Mouse (Mus musculus) 416B (cell line): Measurements from ENCODE around the gene Chd3.

ENCODE experiments used
- DNase-seq: peaks from one replicate; pipeline ENCODE4 v3.0.0; 2011; ENCODE audit warnings: low read depth

Gene Chd3

DNA sequence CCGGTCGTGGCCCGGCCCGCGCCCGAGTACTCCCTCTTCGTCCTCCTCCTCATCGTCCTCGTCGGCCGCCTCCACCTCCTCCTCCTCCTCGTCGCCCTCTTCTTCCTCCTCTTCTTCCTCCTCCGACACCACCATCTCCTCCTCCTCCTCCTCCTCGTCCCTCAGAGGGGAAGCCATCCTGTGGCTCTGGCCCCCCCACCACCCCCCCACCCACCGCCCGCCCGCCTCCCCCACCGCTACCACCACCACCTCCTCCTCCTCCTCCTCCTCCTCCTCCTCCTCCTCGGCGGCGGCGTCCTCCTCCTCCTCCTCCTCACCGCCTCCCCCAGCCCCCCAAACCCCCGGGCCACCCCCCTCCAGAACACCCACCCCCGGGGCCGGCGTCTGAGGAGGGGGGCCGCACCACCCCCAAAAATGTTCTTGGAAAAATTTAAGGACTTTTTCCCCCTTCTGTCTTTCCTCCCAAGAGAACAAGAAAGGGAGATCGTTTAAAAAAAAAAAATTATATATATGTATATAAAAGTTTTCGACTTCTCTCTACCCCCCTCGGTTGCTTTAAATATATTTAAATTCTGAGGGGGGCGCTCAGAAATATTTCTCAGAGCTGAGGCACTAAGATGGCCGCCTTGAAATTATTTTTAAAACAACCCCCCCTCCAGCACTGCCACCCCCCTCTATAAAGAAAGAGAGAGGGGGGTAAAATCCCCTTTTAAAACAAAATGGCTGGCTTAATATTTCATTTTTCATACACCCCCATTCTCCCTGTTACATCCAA lies at the start of gene Chd3:
Chd3 (minus strand) TSS at position 192 of the 775 bp plus-strand sequence.
- peak; percentile 44 for DNase-seq

DNA sequence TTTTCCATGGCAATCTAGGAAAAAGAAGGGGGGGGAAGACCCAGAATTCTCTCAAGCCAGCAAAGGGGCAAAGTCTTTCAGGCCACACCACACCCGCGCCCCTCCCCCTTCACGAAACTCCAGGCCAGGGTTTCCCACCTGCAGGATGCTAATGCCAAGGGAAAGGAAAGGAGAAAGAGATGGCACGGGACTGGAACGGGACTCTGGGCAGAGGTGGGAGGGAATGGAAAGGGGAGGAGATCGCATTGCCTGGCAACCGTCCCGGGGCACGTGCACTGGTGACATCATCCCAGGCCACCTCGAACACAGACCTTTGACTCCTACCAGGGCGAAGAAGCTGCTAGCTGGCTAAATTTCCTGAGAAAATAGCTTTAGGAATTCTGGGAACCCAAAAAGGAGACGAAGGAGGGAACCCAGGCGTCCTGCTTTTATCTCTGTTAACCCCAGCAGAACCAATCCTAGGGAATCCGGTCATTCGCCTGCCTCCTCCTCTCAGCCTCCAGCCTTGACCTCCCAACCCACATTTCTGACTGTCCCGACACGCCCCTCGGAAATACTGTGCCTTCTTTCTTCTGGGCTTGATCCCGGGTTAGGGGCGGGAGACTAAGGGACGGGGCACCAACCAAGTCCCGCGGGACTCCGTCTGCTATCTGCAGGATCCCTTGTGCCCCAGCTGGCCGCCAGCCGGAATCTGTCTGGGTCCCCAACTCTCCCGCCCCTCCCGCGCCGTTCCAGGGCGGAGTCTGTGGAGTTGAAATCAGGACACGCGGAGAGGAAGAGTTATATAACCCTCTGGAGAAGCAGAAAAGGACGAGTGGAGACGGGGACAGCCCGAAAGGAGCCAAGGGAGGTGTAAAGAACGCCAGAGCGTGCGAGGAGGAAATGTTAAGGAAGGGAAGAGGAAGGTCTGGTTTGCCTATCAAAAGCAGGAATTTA lies 48.5 kb upstream of the Chd3 start:
- peak; percentile 96 for DNase-seq

DNA sequence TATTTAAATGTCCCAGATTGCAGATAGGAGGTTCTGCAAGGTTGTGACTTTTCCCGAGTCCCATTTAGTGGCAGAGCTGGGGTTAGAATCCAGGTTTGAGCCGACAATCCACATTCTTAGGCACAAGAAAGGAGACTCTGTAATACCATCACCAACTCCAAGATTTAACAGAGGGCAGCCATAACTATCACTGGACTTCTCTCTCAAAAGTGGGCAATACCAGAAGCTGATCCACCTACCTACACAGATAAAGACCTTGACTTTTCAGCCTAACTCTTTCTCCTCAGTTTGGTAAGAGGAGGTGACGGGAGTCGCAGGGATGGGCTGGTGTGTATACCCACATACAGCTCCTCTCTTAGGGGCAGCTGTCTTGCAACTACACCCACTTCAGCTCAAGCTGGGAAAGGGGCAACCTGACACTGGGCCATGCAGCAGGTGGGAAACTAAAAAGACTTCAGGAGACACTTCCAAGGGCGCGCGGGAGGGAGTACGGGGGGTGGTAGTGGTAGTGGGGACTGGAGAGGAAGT lies 47.8 kb upstream of the Chd3 start:
- no peak for DNase-seq

- no peak for DNase-seq
These were observed 47.3 kb upstream of the Chd3 start for GRCm38 (mm10) chr11:69416509-69416908.

- peak; percentile 88 for DNase-seq
These were observed 46.7 kb upstream of the Chd3 start for GRCm38 (mm10) chr11:69415668-69416451.

DNA sequence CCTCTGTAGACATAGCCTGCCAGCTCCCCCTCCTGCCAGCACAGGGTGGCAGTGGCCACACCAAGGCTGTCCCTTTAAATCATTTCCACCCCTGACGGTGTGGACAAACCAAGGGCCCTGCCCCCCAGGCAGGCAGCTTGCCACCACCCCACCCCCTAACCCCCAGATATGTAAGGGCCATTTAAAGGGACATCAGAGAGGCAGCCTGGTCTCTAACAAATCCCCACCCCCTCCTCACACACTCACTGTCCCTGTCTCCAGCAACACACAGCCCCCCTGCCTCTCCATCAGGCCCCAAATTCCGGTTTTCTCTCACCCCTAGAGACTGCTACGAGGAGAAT lies 46.1 kb upstream of the Chd3 start:
- DNase-seq, result peak; percentile 91

DNA sequence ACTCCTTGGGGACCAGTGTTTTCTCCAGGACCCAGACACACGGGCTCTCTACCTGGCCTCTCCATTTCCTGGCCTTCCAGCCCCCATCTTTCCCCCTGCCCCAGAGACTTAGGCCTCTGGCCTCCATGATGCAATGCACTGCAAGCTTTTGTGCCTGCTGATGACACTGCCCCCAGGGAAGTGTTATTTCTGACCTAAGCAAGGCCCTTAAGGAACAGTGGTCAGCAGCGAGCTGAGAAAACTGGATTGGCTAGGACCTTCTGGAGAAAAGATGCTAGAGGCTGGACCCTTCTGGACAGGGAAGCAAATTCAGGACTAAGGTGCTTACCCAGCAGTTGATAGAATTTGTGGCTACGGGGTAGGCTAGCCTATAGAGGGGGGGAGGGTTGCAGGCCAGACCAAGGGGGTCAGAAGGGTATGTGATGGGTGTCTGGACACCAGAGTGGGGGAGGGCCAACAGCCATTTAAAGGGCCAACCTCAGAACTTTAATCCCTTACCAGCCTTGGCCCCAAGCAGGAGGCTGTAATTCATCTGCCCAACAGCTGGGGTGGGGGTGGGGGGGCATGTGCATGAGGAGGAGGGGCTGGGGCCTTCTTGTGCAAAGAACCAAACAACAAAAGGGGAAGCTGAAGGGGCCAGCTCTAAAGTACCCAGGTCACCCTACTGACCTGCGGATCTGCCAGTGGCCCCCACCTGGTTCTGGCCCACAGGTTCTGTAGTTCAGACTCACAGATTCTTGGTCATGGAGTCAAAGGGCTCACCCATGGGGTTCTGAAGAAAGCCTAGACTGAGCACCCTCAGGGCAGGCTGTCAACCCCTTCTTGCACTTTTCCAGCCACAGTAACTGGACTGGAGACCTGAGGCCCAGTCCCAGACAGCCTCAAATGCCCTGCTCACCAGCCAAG lies 45.5 kb upstream of the Chd3 start:
- peak; percentile 72 for DNase-seq

DNA sequence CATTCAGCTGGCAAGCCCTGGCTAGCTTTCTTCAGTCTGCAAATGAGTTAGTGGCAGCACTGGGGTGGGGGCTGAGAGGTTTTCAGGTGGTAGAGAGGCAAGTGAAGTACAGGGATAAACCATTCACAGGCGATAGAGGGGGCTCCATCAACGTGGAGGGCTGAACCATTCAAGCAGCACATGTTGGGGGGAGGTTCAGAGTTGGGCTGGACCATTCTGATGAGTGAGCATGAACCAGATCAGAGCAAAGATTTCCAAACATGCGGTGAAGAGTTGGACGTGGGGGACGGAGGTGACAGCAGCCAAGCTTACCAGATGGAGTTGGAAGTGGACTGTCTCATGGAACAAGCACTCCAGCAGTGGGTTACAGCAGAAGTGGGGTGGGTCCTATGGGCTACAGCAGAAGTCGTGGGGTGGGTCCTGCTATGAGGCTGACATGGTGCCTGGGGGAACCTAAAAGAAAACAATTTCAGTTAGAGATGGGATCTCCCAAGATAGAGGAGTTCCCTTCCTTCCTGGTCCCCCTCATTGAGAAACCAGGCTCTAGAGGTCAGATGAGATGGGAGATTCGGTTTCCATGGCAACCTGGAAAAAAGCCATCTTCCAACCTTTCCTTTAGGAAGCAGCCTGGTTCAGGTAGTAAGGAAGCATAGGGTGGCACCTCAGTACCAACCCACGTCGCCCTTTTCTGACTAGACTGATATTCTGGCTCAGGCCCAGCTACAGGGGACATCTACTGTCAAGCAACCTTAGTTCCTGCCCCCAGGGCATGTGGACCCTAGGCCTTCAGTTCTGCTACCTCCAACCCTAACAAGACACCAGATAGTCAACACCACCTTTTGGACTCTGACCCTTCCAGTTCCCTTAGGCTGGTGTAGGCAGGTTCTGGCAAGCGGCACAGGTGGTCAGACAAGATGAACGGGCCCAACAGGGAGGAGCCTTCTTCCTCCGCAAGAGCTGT lies 44.3 kb upstream of the Chd3 start, which contains the start of gene Kdm6b:
Kdm6b (minus strand) TSS at position 455 of the 961 bp plus-strand sequence.
- peak; percentile 39 for DNase-seq

GRCm38 (mm10) chr11:69412548-69412947 lies 43.3 kb upstream of the Chd3 start:
- no peak for DNase-seq

DNA sequence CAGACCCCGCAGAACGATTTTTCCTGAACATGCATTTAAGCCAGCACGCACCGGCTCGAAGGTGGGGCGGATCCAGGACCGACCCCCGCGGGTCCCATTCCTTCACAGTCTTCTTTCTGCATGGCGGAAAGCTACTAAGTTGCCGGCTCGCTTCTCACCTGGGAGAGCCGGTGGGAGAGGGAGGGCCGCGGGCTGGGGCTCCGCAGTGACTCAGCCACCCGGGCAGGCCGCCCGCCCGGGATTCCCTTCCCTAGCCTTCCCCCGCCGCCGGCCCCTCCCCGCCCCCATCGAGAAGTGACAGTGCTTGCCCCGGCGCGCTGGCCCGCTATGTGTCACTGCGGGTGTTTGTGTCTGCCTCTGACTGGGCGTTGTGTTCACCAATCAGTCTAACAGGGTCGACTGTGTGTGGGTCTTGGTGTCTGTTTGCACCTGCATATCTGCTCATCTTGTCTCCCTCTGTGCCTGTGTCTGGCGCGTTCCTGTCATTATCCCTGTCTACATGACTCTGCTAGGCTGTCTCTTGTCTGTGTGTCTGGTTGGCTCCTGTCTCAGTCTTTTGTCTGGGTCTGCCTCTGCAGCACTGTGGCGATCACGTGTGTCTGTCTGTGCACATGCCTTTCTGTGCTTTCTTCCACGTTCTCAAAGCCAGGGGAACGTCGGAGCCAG lies 42.5 kb upstream of the Chd3 start:
- DNase-seq, result peak; percentile 83

DNA sequence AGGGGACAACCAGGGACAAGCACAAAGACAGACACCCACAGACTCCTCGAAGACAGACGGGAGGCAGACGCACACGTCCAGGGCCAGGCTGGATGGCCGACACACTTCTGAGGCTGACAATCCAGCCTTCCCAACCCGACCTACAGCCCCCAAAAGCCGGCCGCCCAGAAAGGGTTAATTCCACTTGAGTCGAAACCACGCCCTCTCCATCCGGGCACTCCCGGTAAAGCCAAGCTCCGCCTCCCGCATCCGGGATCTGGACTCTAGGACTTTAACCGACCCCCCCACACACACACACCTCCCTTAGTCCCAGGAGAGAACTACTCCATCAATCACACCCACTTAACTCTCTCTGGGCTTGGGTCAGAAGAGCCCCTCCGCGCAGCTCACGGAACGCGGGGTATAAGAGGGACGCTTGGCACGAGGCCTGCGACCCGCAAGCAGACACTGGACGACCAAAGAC lies 41.9 kb upstream of the Chd3 start:
- DNase-seq, result peak; percentile 97

GRCm38 (mm10) chr11:69410310-69411072 lies 41.3 kb upstream of the Chd3 start:
- peak; percentile 88 for DNase-seq

- no peak for DNase-seq
These were observed 40.8 kb upstream of the Chd3 start for GRCm38 (mm10) chr11:69410045-69410309.

DNA sequence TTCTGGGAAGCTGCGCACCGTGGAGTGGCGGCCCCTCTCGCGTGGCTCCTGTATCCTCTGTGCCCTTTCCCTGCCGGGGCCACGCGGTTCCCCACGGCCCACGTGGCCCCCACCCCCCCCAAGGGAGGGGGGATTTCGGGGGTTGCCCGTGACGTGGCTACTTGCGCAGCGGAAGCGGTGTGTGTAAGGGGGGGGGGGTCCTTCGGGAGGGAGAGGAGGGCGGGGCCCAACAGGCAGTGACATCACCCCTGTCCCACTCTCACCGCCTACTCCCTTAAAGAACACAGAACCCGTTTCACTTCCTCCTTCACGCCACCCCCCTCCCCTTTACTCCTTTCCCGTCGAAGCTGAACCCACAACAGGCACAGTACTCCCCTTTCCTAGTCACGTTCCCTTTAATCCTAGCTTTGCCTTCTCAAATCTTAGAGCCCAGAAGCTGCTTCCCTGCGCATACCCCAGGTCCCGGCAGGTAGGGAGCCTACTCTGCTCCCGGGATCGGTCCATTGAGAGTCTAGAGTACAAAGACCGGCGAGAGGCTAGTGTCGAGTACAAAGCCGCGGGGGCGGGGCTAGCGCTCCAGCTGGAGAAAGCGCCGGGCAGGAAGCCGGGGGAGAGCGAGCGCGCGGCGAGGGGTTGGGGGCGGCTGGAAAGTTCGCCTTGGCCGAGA lies 40.3 kb upstream of the Chd3 start:
- peak; percentile 94 for DNase-seq

DNA sequence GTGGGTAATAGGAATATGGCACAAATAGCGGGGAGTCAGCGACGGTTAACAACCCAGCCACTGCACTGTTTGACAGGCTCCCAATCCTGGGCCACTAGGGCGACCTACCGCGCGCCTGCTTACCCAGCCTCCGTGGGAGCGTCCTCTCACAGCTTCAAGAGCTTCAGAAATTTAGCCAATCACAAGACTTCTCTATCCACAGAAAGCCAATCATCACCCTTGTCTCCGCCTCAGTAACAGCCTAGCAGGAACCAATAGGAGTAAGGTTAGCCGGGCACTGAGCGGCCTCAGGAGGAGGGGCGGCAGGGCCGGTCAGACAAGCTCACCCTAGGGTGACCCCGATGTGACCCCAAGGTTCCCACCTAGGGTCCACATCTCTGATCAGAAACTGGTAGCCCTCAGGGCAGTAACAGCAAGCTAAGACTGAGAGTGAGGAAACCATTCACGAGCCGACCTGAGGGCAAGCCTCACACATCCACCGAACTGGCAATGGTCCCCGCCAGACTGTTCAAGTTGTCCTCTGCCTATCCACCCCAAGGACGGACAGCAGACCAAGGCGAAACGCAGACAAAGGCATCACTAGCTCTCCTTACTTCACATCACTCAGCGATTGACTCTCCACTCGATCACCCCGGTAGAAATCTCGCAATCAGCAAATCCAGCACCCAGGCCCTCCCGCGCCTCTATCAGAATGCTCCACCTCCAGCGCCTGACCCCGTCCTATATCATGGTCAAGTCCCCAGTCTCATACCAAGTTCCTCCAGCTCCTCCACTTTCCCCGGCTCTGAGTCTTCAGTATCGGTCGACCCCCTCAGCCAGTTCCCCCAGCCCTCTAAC lies 39.6 kb upstream of the Chd3 start:
- peak; percentile 98 for DNase-seq

- DNase-seq, result no peak
These were observed 38.5 kb upstream of the Chd3 start for GRCm38 (mm10) chr11:69407724-69408004.
